Comparison of ENCODE assay signal across 21 mouse cellular contexts in genomic region chr6:37400167-37400566, GRCm38 (mm10). TPM values are rescaled to one million over a fixed set of nuclear protein-coding genes. Genes with fewer than 3 reads are reported as not detected.
DNase-seq lines count a peak whose midpoint lies in the region; ATAC-seq and TF ChIP-seq lines count a peak whose summit lies in the region.
"Had no signal": no experiment of that assay in that cellular context is flagged by ENCODE, and none has a peak within 500 bp of the region (broad histone marks: within the 10 kb centered on the region; RNA-seq: fewer than 3 reads in every experiment).

No protein-coding gene starts in this region.

- WGBS in heart, adult 2 months, result 95% methylated on average over 4 of the region's 4 CpGs
- 49% methylated on average over 4 of the region's 4 CpGs for WGBS in intestine, embryonic 14.5 days
- 65% methylated on average over 4 of the region's 4 CpGs for WGBS in intestine, embryonic 15.5 days
- WGBS in intestine, postnatal 0 days, result 83% methylated on average over 4 of the region's 4 CpGs

- peaks cover 1% of the 10 kb centered on the region for H3K79me2 ChIP-seq in heart, adult 2 months (replicated peaks; ENCODE audit: control insufficient read depth, insufficient read depth, low read length)

- H3K4me1 ChIP-seq in heart, adult 2 months (ENCODE audit: control insufficient read depth, insufficient read depth, low read length), result peaks cover 24% of the 10 kb centered on the region
- H3K4me1 ChIP-seq in intestine, embryonic 14.5 days (replicated peaks; ENCODE audit: control insufficient read depth, insufficient read depth, low read length), result peaks cover 59% of the 10 kb centered on the region
- H3K4me1 ChIP-seq in intestine, embryonic 15.5 days (replicated peaks), result peaks cover 47% of the 10 kb centered on the region
- peaks cover 12% of the 10 kb centered on the region; the same call in 1 of the 2 replicates for H3K4me1 ChIP-seq in intestine, postnatal 0 days (replicated peaks; ENCODE audit: control insufficient read depth, insufficient read depth, low read length)

- DNase-seq in heart, adult 2 months, result no peak
- DNase-seq in heart, postnatal 25 days (ENCODE audit: low spot score), result no peak
- no peak for DNase-seq in intestine, embryonic 14.5 days (ENCODE audit: low spot score)
- peak; percentile 15 for DNase-seq in 3T3-L1 (ENCODE audit: low read depth, low spot score)
- no peak for DNase-seq in layer of hippocampus, postnatal 10 days (ENCODE audit: low spot score in 2 of 2)
- DNase-seq: adrenal gland, postnatal 25 days; cerebellum, adult 11 months; cerebellum, postnatal 10 days; gastrocnemius, postnatal 14 days; kidney, adult 8-10 months; liver, embryonic 13.5 days; retina, postnatal 1 day; thymus, postnatal 25 days had no signal

- H3K9ac ChIP-seq in heart, adult 2 months (ENCODE audit: low read depth, low read length), result no peak overlapping the region
- no peak overlapping the region for H3K9ac ChIP-seq in intestine, embryonic 14.5 days (ENCODE audit: low read length)
- H3K9ac ChIP-seq in intestine, embryonic 15.5 days, result no peak overlapping the region
- no peak overlapping the region for H3K9ac ChIP-seq in intestine, postnatal 0 days (ENCODE audit: low read depth, low read length)
- H3K9ac ChIP-seq: embryonic facial prominence, embryonic 12.5 days; liver, embryonic 13.5 days had no signal

- H3K4me2 ChIP-seq in intestine, embryonic 14.5 days (ENCODE audit: low read length), result no peak overlapping the region
- no peak overlapping the region for H3K4me2 ChIP-seq in intestine, embryonic 15.5 days (replicated peaks)
- no peak overlapping the region for H3K4me2 ChIP-seq in intestine, postnatal 0 days (replicated peaks; ENCODE audit: low read depth)
- H3K4me2 ChIP-seq: embryonic facial prominence, embryonic 12.5 days; liver, embryonic 13.5 days; midbrain, embryonic 11.5 days had no signal

- no peaks in the 10 kb centered on the region for H3K27me3 ChIP-seq in heart, adult 2 months (ENCODE audit: control insufficient read depth, insufficient read depth, low read length)
- H3K27me3 ChIP-seq in intestine, embryonic 14.5 days (replicated peaks; ENCODE audit: control insufficient read depth, insufficient read depth, low read length), result no peaks in the 10 kb centered on the region
- H3K27me3 ChIP-seq in intestine, embryonic 15.5 days (replicated peaks), result no peaks in the 10 kb centered on the region
- H3K27me3 ChIP-seq in intestine, postnatal 0 days (replicated peaks; ENCODE audit: control insufficient read depth, insufficient read depth, low read length), result no peaks in the 10 kb centered on the region
- H3K27me3 ChIP-seq: embryonic facial prominence, embryonic 12.5 days; liver, embryonic 13.5 days had no signal

- intact Hi-C loops in heart, adult 2 months (cut with DNase I), result no loop called here
- intact Hi-C loops in heart, postnatal 25 days (cut with DNase I), result no loop called here

- H3K27ac ChIP-seq in heart, adult 2 months, result peak overlapping the region; percentile 1
- H3K27ac ChIP-seq in intestine, embryonic 14.5 days (ENCODE audit: low read depth), result peak overlapping the region; percentile 76; the same call in 1 of the 2 replicates
- H3K27ac ChIP-seq in intestine, embryonic 15.5 days, result no peak overlapping the region
- peak overlapping the region; percentile 65 for H3K27ac ChIP-seq in intestine, postnatal 0 days (ENCODE audit: low read depth, low read length)
- H3K27ac ChIP-seq: embryonic facial prominence, embryonic 12.5 days; hindbrain, embryonic 10.5 days; hindbrain, postnatal 0 days; liver, embryonic 13.5 days had no signal

- H3K36me3 ChIP-seq in heart, adult 2 months (ENCODE audit: control insufficient read depth, insufficient read depth, low read length), result peaks cover 3% of the 10 kb centered on the region
- no peaks in the 10 kb centered on the region for H3K36me3 ChIP-seq in intestine, embryonic 14.5 days (ENCODE audit: control insufficient read depth, insufficient read depth, low read length)
- H3K36me3 ChIP-seq in intestine, embryonic 15.5 days, result no peaks in the 10 kb centered on the region
- 0 out of 2 replicates have a peak, but pooled peaks cover 5% of the 10 kb centered on the region for H3K36me3 ChIP-seq in intestine, postnatal 0 days (ENCODE audit: control insufficient read depth, insufficient read depth)
- H3K36me3 ChIP-seq: G1E; hindbrain, embryonic 10.5 days; liver, embryonic 13.5 days had no signal

- TF ChIP-seq CTCF in heart, adult 2 months (IDR thresholded peaks at IDR 0.05), result no peak
- TF ChIP-seq CTCF in intestine, postnatal 0 days (IDR thresholded peaks at IDR 0.05; ENCODE audit: low read depth), result no peak

- no peak for TF ChIP-seq POLR2A in heart, adult 2 months (IDR thresholded peaks at IDR 0.05; ENCODE audit: insufficient read depth, low read depth, low read length)

- H3K4me3 ChIP-seq in heart, adult 2 months, result no peak overlapping the region
- H3K4me3 ChIP-seq in intestine, embryonic 14.5 days (ENCODE audit: low read depth, low read length), result no peak overlapping the region
- H3K4me3 ChIP-seq in intestine, embryonic 15.5 days (replicated peaks), result no peak overlapping the region
- no peak overlapping the region for H3K4me3 ChIP-seq in intestine, postnatal 0 days (ENCODE audit: low read depth, low read length)
- H3K4me3 ChIP-seq: embryonic facial prominence, embryonic 12.5 days; hindbrain, embryonic 10.5 days; liver, embryonic 13.5 days had no signal

- no peak for TF ChIP-seq EP300 in heart, adult 2 months (IDR thresholded peaks at IDR 0.05; ENCODE audit: insufficient read depth, low read depth, low read length)

- no peak for ATAC-seq in intestine, embryonic 14.5 days (replicated peaks; ENCODE audit: low FRiP score, low TSS enrichment, low read depth)
- no peak for ATAC-seq in intestine, embryonic 15.5 days
- ATAC-seq in intestine, postnatal 0 days, result no peak
- ATAC-seq: forebrain, embryonic 14.5 days; hindbrain, postnatal 0 days had no signal

- no peaks in the 10 kb centered on the region for H3K9me3 ChIP-seq in intestine, embryonic 14.5 days (ENCODE audit: control insufficient read depth, low read length)
- H3K9me3 ChIP-seq in intestine, embryonic 15.5 days, result no peaks in the 10 kb centered on the region
- H3K9me3 ChIP-seq in intestine, postnatal 0 days (ENCODE audit: control insufficient read depth), result no peaks in the 10 kb centered on the region
- H3K9me3 ChIP-seq: embryonic facial prominence, embryonic 12.5 days; G1E; hindbrain, embryonic 10.5 days; liver, embryonic 13.5 days had no signal

RNA-seq across cellular contexts. Expression of gene Creb3l2, which starts 41.8 kb away (rescaled TPM):
- 10 to 100 TPM; 20.5 to 26.5 TPM for total RNA-seq in heart, adult 2 months (2021)
- 16.7 and 19.2 TPM in 2 replicates for polyA plus RNA-seq in heart, adult 2 months (2012; rRNA removed)
- 10 to 100 TPM; 23.9 to 28.5 TPM for total RNA-seq in heart, postnatal 25 days (2021)
- polyA plus RNA-seq in intestine, embryonic 14.5 days (2014; fragmentation: Nextera tagmentation; extraction: Ambion mirVana), result 22.9 and 23.9 TPM in 2 replicates
- polyA plus RNA-seq in intestine, embryonic 15.5 days (2015; fragmentation: Nextera tagmentation; extraction: Ambion mirVana), result 15.6 and 15.8 TPM in 2 replicates
- 9.9 and 10.0 TPM in 2 replicates for polyA plus RNA-seq in intestine, postnatal 0 days (2015; fragmentation: Nextera tagmentation; extraction: Ambion mirVana)
- total RNA-seq in layer of hippocampus, postnatal 10 days (2021), result 1 to 10 TPM; 6.5 to 7.5 TPM
- polyA plus RNA-seq: G1E had no signal
